Mouse (Mus musculus) erythroblast, embryonic 14.5 days (primary cell): ENCODE measurements around the gene Miga1. TPM values are rescaled to one million over a fixed set of nuclear protein-coding genes. Genes with fewer than 3 reads are reported as not detected.

Source experiments
- H3K27me3 ChIP-seq: 2 replicates; pipeline ENCODE4 v1.6.1; 2012; ENCODE audit warnings: inconsistent platforms; ENCODE audit not compliant: control insufficient read depth
- H3K36me3 ChIP-seq: 2 replicates; pipeline ENCODE4 v1.6.1; 2012; ENCODE audit warnings: mild to moderate bottlenecking, inconsistent platforms; ENCODE audit not compliant: control insufficient read depth
- H3K4me1 ChIP-seq: 2 replicates; pipeline ENCODE4 v1.6.1; 2012; ENCODE audit warnings: inconsistent platforms; ENCODE audit not compliant: control insufficient read depth
- H3K4me3 ChIP-seq: replicated peaks from 2 replicates; pipeline ENCODE3; 2012; ENCODE audit warnings: moderate library complexity, mild to moderate bottlenecking, inconsistent platforms
- H3K9me3 ChIP-seq: 2 replicates; pipeline ENCODE4 v1.6.1; 2012; ENCODE audit warnings: low read length, inconsistent platforms, mixed read lengths; ENCODE audit not compliant: control insufficient read depth
- GATA1 ChIP-seq: IDR thresholded peaks from 2 replicates; pipeline ENCODE4 v1.6.1; 2012; ENCODE audit warnings: low read length, inconsistent platforms, mixed read lengths
- TAL1 ChIP-seq: IDR thresholded peaks from 3 replicates; pipeline ENCODE4 v1.6.1; 2012; ENCODE audit warnings: low read length, inconsistent platforms, mixed read lengths
- polyA plus RNA-seq: library from polyadenylated mRNA; stranded (reverse); fragments of >175 nt; gene quantifications from 2 replicates; pipeline ENCODE4 v1.2.3, GENCODE M21; 2012

Gene Miga1
- polyA plus RNA-seq, 1 experiment: 0.55 TPM

GRCm38 (mm10) chr3:152293530-152294181, 46.6 kb downstream of the Miga1 start:
- no peak for TF ChIP-seq GATA1
- TF ChIP-seq TAL1: no peak
- Histone ChIP-seq H3K4me1 (no peaks in the 10 kb centered on the region), H3K36me3 (peaks cover 22% of the 10 kb centered on the region)

GRCm38 (mm10) chr3:152291895-152292294, 48.3 kb downstream of the Miga1 start:
- TF ChIP-seq TAL1 (no peak), GATA1 (no peak)
- peaks cover 29% of the 10 kb centered on the region for H3K36me3 ChIP-seq
- no peaks in the 10 kb centered on the region for H3K4me1 ChIP-seq
- H3K4me3 ChIP-seq: no peak overlapping the region
- H3K27me3 ChIP-seq: no peaks in the 10 kb centered on the region
- H3K9me3 ChIP-seq: no peaks in the 10 kb centered on the region

More at GRCm38 (mm10) chr3:152293530-152294181, 46.6 kb downstream of the Miga1 start:
- Histone ChIP-seq H3K27me3 (no peaks in the 10 kb centered on the region), H3K9me3 (no peaks in the 10 kb centered on the region), H3K4me3 (no peak overlapping the region)

GRCm38 (mm10) chr3:152290175-152290798, 49.9 kb downstream of the Miga1 start:
- no peak for TF ChIP-seq TAL1
- TF ChIP-seq GATA1: no peak
- Histone ChIP-seq H3K4me1 (no peaks in the 10 kb centered on the region), H3K27me3 (no peaks in the 10 kb centered on the region), H3K36me3 (peaks cover 22% of the 10 kb centered on the region), H3K4me3 (no peak overlapping the region), H3K9me3 (no peaks in the 10 kb centered on the region)

- TF ChIP-seq GATA1: no peak
- no peak for TF ChIP-seq TAL1
- no peaks in the 10 kb centered on the region for H3K9me3 ChIP-seq
- H3K4me1 ChIP-seq: no peaks in the 10 kb centered on the region
- peaks cover 26% of the 10 kb centered on the region for H3K36me3 ChIP-seq
- H3K27me3 ChIP-seq: no peaks in the 10 kb centered on the region
- H3K4me3 ChIP-seq: no peak overlapping the region
These were observed 51.5 kb downstream of the Miga1 start for GRCm38 (mm10) chr3:152288740-152289139.

- no peaks in the 10 kb centered on the region for H3K4me1 ChIP-seq
- no peaks in the 10 kb centered on the region for H3K9me3 ChIP-seq
- peaks cover 29% of the 10 kb centered on the region for H3K36me3 ChIP-seq
- H3K4me3 ChIP-seq: no peak overlapping the region
- H3K27me3 ChIP-seq: no peaks in the 10 kb centered on the region
- TF ChIP-seq GATA1: no peak
- no peak for TF ChIP-seq TAL1
These were observed 51.9 kb downstream of the Miga1 start for GRCm38 (mm10) chr3:152288276-152288675.

GRCm38 (mm10) chr3:152287810-152288209, 52.4 kb downstream of the Miga1 start:
- Histone ChIP-seq H3K9me3 (no peaks in the 10 kb centered on the region), H3K27me3 (no peaks in the 10 kb centered on the region), H3K36me3 (peaks cover 31% of the 10 kb centered on the region), H3K4me3 (no peak overlapping the region), H3K4me1 (no peaks in the 10 kb centered on the region)
- TF ChIP-seq GATA1 (no peak), TAL1 (no peak)

GRCm38 (mm10) chr3:152284759-152285158, 55.4 kb downstream of the Miga1 start:
- Histone ChIP-seq H3K9me3 (no peaks in the 10 kb centered on the region), H3K4me3 (no peak overlapping the region), H3K4me1 (peaks cover 6% of the 10 kb centered on the region), H3K36me3 (peaks cover 28% of the 10 kb centered on the region), H3K27me3 (no peaks in the 10 kb centered on the region)
- TF ChIP-seq TAL1 (no peak), GATA1 (no peak)

- H3K4me1 ChIP-seq: peaks cover 6% of the 10 kb centered on the region
- no peak for TF ChIP-seq GATA1
- TF ChIP-seq TAL1: no peak
- no peak overlapping the region for H3K4me3 ChIP-seq
- no peaks in the 10 kb centered on the region for H3K27me3 ChIP-seq
- H3K9me3 ChIP-seq: no peaks in the 10 kb centered on the region
- peaks cover 28% of the 10 kb centered on the region for H3K36me3 ChIP-seq
These were observed 55.9 kb downstream of the Miga1 start for GRCm38 (mm10) chr3:152284306-152284705.

- H3K9me3 ChIP-seq: no peaks in the 10 kb centered on the region
- H3K4me1 ChIP-seq: peaks cover 6% of the 10 kb centered on the region
- peaks cover 17% of the 10 kb centered on the region for H3K36me3 ChIP-seq
- no peaks in the 10 kb centered on the region for H3K27me3 ChIP-seq
- H3K4me3 ChIP-seq: no peak overlapping the region
- TF ChIP-seq GATA1: no peak
- no peak for TF ChIP-seq TAL1
These were observed 58.1 kb downstream of the Miga1 start for GRCm38 (mm10) chr3:152282126-152282525.
